Mouse (Mus musculus): Measurements from ENCODE around the gene Stac2.

GRCm38 (mm10) chr11:98061441-98061840, 8.2 kb upstream of the Stac2 start:
- TF ChIP-seq POLR2A (IDR thresholded peaks at IDR 0.05; ENCODE audit: borderline replicate concordance, extremely low read depth, insufficient read depth, insufficient read length, poor library complexity, severe bottlenecking) (no peak), CTCF (IDR thresholded peaks at IDR 0.05; ENCODE audit: borderline replicate concordance, extremely low read depth, insufficient read depth, insufficient read length) (no peak)
